Mouse (Mus musculus) ovary, postnatal 14 days (tissue): ENCODE results near the gene Tmprss6.
A peak's percentile ranks its signal among the peaks of the same experiment; 100 is the strongest.

Experiments used
- DNase-seq: peaks from one replicate; pipeline ENCODE4 v3.0.0; 2022; ENCODE audit warnings: low spot score

The Tmprss6 gene

DNA sequence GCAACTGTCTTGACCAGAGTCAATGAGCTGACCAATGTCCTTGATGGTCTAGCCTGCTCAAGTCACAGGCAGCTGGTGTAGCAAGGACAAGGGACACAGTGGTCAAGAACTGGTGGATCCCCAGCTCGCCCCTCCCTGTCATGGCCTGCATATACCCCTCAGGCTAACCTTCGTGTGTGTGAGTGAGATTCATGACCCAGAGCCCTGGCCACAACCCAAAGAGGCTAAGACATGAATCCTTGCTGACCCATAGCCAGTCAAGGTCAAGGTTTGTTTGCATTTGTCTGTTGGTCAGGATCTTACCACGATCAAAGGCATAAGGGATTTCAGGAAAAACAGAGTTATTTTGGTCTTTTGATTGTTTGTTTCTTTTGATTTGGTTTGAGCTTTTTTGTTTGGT is 14.1 kb upstream of the Tmprss6 start:
- no peak for DNase-seq

DNA sequence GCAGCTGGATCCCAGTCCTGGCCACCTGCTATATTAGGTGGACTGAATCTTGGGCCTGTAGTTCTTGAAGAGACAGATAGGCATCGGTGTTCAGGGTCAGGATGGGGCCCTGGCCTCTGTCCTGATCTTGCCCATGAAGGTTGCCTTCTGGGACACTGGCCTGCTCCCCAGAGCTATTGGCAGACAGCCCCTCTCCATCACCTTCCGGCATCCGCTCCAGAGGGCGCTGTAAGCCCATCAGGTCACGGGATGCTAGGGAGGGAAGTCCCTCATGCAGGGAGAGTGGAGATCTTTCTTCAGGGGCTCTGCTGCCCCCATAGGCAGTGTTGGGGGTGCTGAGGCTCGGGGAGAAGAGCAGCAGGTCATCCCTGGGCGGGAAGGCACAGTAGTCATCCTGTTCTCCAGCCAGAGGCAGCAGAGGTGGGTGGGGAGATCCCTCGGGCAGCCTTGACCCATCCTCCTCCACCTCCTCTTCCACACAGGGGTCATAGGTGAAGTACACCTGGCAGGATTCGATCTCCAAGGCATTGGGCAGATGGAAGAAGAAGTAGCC is 13.1 kb upstream of the Tmprss6 start:
- no peak for DNase-seq

DNA sequence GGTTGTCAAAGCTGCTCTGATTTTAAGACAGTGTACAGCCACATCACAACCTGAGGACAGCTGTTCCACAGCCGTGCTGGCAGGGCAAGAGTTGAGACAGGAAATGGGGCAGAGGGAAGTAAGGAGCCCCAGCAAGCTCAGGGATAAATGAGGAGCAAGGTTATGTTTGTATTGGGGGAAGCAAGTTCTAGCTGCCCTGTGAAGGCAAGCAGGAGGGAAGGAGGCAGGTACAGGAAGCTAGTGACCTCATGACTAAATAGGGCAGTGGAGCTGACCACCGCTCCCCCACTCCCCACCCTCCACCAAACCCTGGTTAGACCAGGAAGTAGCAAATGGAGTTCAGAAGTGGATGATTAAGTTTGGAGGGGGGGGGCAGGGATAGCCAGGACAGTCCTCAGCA is 12.6 kb upstream of the Tmprss6 start:
- DNase-seq, result no peak

DNA sequence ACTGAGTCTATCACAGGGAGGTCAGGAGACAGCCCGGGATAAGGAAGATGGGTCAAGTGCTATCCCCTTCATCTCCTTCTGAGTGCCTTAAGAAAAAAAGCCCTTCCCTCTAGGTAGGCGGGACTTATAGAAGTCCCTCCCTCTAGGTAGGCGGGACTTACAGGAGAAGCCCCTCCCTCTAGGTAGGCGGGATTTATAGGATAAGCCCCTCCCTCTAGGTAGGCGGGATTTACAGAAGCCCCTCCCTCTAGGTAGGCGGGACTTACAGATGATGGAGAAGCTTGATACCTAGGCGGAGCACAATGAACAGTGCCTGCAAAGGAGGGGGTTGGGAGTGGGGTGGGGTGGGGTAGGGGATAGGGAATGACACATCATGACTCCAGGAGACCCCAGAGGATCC is 11.7 kb upstream of the Tmprss6 start:
- DNase-seq, result no peak

DNA sequence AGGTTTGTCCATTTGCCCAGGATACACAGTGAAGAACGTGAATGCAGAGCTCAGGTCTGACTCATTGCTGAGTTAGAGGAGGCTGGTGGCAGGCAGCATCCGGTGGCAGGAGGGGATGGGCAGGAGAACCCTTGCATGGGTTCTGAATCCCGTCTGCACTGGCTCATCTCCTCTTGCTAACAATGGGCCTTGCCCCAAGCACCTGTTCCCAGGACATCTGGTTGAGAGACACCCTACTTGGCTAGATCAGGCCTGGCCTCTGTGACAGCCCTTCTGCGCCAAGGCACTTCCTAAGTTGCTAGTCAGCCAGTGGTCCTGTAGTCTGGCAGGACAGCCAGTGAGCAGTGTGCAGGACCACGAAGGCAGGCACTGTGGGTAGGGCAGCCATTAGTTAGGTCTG is 11.0 kb upstream of the Tmprss6 start:
- DNase-seq, result no peak

DNA sequence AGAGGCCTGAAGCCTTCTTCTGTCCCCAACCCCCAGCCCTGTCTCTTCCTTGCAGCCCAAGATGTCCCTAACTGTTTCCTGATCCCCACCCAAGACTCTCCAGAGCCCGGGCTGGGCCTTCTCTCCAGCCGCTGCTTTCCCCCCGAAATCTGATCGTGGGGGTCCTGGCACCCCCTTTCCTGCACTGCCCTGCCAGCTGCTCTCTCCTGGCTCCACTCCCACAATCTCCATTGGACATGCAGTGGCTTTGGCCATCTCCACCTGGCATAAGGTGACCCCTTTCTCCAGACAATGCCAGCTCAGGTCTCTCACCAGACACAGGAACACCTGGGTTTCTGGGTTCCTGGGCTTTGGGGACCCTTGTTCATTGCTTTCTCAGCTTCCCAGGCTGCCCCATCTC is 9.6 kb upstream of the Tmprss6 start:
- no peak for DNase-seq

DNA sequence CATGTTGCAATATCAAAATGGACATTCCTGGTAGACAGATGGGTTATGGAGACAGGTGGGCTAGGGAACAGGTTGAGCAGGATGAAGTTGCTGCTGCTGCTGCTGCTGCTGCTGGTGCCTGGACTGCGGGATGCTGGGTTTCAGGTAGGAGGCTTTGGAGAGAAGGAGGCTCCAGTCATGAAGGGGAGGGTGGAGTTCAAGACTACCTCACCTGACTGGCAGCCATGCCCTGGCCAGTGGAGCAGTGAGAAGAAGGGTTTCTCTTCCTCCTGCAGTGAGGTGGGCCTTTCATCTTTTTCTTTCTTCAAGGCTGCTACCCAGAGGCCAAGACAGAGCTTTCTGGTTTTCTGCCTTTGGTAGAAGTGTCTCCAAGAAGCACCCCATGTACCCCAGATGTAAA is 8.4 kb upstream of the Tmprss6 start:
- DNase-seq, result no peak

DNA sequence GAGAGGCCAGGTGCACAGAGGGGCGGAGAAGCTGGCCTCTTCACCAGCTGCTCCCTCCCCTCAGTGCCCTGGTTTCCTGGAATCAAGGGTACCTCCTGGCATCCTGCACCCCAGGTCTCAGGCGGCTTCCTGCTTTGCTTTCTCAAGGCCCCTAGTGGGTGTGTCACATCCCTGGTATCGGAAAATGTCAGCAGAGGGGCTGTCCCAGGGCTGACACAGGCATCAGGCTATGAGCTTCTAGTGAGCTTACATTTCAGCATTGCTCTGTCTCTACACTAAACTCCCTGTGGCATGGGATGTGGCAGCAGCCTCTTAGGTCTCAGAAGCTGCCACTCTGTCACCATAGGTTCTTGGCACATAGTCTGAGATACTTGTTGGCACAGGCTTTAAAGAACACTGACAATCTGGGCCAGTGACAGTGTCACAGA is 7.2 kb upstream of the Tmprss6 start:
- DNase-seq, result no peak

DNA sequence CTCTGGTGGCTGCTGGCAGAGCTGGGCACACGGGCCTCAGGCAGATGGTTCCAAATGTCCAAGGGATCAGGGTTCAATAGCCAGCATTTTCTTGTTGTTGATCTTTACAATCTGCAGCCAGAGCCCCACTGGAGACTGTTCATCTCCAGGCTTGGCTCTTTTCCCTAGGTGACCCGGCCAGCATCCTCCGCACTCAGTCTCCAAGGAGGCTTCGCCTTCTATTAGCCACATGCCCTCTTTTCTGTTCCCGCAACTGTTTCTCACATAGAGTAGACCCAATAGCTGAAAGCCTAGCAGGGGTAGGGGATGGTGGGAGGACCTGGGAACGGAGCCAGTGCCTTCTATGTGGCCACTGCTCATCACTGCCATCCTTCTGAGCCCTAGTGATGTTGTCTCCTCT is 5.0 kb upstream of the Tmprss6 start:
- DNase-seq, result no peak

DNA sequence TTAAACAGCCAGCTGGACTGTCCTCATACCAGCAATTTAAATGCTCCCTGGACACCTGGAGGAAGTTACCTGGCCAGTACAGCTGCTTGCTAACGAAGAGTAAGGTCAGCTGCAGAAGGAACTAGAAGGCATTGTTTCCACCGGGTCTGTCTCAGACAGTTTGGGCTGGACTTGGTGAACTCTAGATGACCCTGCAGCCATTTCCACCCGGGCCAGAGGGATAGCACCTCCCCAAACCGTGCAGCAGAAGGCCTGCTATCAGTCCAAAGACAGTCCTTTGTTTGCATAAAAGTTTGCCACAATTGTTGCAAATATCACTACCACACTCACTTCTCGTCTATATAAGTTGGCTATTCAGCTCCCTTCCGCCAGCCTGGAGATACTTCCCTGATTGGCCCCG is 3.5 kb upstream of the Tmprss6 start:
- DNase-seq, result no peak

DNA sequence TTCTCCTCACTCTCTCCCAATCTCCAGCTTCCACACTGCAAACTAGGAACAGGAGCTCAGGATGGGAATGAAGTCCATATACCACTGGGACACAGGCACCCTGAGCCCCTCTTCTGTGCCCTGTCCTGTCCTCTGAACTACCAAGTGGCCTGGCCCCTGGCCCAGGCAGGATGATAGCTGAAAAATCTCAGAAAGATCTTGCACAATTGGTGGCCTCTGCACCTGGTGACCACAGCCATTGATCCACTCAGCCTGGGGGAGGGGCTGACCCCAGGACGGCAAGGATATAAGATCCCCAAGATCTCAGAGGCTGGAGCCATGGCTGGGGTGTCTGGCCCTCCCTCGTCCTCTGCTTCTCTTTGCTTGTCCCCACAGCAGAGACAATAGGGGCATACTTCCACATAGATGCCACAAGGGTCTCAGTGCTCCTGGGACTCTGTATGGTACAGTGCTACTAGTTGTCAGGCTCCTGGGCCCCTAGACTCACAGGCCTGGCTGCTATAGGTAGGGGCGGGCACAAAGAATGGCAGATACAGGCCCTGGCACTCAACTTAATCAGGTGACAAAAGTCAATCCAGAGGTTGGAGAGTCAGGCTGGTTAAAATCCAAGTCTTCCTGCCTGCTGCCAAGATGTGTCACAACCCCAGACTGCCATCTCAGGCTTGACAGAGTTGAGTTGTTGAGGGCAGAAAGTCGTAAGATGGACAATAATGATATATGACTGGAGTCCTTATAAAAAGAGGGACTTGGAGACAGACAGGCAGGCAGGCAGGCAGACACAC is 2.3 kb upstream of the Tmprss6 start:
- DNase-seq, result no peak

DNA sequence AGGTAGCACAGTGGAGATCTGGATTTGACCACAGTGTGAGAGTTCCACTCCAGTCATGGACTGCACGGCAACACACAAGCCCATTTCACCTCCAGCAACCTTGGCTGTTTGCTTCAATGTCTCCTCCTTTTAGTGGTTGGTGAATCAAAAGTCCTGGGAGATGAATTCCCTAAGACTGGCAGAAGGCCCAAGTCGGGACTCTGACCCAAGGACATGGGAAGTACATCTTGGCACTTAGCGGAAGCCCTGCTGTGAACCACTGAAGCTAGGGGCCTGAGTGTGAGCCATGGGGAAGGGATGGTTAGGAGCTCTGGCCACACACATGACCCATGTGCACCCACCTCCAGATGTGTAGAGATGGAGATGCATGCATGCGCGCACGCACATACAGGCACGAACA is 864 bp downstream of the Tmprss6 start:
- no peak for DNase-seq

DNA sequence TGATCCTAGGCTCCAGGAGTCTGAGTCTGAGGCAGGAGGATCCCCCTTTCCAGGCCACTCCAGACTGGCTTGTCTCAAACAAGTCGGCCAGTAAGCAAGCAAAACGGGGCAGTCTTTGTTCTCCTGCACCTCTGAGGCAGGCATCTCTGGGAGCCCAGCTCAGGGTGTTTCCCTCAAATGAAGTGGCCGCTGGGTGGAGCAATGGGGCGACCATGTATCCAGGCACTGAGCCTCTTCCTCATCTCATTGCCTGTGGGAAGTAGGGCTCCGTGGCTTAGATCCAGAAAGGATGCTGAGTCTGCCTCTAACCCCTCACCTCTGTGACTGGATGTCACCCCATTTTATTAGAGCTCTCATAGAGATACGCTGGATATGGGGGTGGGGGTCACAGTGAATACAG is 1.6 kb downstream of the Tmprss6 start:
- DNase-seq, result no peak

DNA sequence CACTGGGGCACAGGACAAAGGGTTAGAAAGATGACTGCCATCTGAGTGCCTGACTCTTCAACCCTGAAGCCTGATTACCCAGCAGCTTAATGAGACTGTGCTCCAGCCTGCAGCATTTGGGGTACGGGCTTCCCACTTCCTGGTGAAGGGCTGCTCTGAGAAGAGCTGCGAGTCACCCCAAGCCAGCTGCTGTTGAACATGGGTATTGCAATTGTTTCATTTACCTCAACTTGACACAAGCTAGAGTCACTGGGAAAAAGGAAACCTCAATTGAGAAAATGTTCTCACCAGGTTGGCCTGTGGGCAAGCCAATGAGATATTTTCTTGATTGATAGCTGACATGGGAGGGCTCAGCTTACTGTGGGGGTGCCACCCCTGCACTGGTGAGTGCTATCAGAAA is 5.5 kb downstream of the Tmprss6 start:
- DNase-seq, result no peak

DNA sequence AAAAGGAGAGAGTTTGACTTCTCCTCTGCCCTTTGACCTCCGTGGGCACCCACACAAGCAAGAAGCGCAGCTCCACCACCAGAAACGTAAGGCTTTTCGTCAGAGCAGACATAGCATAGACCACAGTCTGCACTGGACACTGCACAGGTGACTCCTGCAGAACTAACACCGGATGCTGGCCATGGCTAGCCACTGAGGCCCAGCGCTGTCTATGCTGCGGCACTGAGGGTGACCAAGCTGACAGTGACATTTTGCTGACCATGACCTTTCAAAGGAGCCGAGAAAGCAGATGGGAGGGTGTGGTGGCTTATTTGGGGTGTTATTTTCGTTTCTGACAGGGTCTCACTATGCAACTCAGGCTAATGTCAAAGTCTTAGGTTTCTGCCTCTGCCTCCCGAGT is 11.2 kb downstream of the Tmprss6 start:
- no peak for DNase-seq

DNA sequence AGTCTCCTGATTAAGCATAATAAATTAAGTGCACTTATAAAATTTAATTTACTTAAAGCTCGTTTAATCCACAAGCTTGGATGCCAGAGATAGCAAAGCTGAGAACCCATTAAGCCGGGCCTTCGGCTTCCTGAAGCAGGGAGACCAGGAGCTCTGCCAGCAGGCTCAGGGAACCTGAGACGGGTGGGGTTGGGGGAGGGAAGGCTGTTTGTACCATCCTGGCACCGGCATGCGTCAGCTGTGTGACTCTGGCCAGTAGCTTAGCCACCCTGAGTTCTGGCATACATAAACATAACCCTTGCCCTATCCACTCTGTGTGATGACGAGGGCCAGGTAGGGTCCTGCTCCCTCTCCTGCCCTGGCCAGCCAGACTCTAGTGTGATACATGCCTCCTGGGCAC is 12.4 kb downstream of the Tmprss6 start:
- DNase-seq, result no peak

DNA sequence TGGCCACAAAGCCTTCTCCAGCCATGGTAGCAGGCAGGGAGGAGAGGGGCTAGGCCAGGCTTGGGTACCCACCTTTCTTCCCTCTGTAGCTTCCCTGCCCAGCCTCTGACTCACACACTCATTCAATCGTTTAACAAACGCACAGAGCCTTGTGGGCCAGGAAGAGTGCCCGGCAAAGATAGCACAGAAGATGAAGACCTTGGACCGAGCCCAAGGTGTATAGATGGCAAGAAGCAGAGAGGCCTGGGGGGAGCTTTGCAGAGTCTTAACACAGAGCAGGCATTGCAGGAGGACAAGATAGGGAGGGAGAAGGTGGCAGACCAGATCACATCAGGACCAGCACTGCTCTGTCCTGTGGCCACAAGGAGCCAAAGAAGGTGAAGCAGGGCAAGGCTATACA is 13.3 kb downstream of the Tmprss6 start:
- DNase-seq, result no peak

DNA sequence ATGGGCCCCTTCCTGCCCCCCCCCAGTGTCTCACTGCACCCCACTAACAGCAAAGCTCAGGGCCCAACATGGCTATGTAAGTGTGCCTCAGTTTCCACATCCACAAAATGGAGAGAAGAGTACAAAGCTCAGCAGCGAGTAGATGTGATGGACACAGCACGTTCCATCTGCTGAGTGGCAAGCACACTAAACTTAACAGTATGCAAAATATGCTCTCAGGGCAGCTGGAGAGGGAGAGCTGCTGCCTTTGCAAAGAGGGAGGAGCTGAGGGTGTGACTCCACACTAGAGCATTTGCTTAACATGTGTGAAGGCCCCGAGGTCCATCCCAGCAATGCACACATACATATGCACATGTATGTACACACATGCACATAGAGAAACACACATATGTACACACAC is 15.5 kb downstream of the Tmprss6 start:
- no peak for DNase-seq

DNA sequence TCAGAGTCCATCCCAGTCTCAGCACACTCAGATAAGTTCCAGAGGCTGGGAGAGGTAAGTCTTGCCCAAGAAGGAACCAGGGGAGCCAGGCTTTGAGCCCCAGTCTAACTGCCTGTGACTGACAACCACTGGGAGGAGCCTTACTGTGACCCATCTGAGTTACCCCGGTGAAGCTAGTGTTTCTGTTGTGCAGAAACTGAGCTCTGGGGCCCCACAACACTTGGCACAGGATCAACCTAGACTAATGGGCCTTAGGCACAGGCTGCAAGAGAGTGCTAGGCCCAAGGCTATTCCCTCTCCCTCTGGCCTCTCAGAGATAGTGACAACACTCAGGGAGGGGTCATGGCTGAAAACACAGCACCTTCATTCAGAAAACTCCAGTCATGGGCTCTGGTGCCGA is 17.2 kb downstream of the Tmprss6 start:
- no peak for DNase-seq

DNA sequence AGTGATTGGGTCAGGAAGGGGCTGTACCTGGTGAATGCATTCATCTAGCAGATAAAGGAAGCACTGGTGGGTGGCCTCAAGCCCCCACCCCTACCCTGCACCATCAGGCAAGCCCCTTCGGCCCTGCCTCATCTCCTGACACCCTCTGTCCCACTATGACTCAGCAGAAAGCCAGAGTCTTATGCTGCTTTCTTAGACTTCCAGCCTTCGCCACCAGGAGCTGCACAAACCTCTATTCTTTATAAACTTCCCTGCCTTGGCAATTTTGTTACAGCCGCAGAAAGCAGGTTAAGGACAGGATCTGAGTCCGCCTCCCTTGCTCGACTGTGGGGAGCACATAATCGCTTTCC is 18.0 kb downstream of the Tmprss6 start:
- no peak for DNase-seq

DNA sequence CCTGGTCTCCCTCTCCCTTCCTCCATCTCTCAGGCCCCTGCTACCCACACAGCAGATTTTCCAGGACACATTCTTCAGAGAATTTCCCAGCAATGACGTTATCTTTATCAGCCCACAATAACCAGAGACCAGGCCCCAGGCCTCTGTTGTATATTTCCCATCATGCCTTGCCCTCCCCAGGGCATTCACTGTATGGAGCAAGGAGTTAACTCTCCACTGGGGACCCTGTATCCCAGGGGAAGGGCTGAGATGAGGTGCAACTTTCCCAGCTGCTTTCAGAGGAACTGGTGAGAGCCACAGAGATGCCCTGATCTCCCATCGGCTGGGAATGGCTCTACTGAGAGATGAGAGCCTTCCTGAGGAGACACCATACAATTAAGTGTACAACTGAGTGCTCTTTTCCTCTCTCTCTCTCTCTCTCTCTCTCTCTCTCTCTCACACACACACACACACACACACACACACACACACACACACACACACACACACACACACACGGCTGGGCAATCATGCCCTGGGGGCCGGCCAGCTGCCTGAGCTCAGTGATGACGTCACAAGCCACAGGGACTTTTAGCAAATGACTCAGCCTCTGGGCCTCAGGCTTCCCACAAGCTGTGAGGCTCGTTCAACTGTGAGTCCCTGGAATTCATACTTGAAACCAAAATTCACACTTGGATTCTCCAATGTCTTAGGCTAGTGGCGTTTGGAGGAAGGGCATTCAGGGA is 18.6 kb downstream of the Tmprss6 start:
- no peak for DNase-seq

DNA sequence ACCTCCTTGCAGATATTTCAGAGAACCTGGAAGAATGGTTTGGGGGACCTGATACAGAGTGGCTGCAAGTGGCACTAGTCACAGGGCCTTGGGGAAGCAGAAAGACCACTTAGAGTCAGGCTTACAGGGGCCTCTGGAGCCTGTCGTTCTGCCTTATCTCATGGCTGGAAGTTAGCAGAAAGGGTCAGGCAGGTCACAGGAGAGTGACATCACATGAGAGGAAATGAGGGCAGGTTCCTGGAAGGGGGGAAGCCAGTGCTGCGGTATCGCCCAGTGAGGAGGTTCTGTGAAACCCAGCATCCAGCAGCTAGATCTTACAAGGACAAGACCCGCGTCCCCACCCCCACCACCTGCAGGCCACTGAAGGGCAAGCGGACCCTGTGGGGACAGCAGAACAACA is 19.3 kb downstream of the Tmprss6 start:
- no peak for DNase-seq

DNA sequence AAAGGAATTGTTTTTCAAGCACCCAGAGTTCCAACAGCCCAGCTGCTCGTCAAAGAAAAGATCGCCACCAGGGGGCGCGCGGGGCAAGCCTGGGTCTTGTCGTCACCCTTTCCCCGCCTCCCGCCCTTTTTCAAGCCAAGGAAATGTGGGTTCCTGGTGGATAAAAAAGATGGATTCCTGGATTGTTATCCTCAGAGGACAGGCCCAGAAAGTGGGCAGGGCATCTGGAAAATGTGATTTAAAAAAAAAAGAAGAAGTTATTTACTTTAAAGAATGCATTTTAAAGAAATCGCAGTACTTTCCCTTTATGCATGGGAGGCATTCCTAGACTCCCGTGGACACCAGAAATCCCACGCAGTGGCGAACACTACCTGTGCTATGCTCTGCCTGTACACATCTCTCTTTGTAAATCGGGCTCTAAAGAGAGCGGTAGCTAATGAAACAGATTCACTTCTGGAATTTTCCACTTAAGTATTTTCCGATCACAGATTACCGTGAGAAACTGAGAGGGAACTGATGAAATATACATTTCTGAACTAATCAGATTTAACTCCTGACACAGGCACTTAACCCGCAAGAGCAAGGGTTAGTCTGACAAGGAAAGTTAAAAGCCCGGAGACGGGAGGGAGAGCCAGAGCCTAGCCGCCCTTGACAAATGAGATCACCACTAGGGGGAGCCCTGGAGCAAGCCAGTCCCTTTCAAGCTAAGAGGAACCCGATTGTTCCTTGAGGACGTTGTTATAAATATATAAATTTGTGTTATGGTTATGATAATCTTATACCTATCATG is 20.5 kb downstream of the Tmprss6 start:
- DNase-seq, result peak; percentile 99
